Mouse (Mus musculus): ENCODE data around the gene Gm10322. TPM values are rescaled to one million over a fixed set of nuclear protein-coding genes. Genes with fewer than 3 reads are reported as not detected.
A peak's percentile ranks its signal among the peaks of the same experiment; 100 is the strongest.

Gene Gm10322
- polyA plus RNA-seq, 1 experiment from 2014 or later = not detected

- WGBS = 61% methylated on average over 17 of the region's 17 CpGs
- Histone ChIP-seq H3K27ac (replicated peaks; ENCODE audit: low read depth, low read length) (no peak overlapping the region), H3K9me3 (ENCODE audit: control insufficient read depth, low read length) (no peaks in the 10 kb centered on the region), H3K4me2 (ENCODE audit: low read depth, low read length) (no peak overlapping the region), H3K4me3 (ENCODE audit: low read depth, low read length) (no peak overlapping the region), H3K27me3 (replicated peaks; ENCODE audit: control insufficient read depth, insufficient read depth, low read length) (no peaks in the 10 kb centered on the region), H3K36me3 (ENCODE audit: control insufficient read depth, insufficient read depth, low read length) (no peaks in the 10 kb centered on the region), H3K9ac (ENCODE audit: low read depth, low read length) (no peak overlapping the region), H3K4me1 (ENCODE audit: control insufficient read depth, insufficient read depth, low read length) (no peaks in the 10 kb centered on the region)
- DNase-seq (ENCODE audit: low spot score) (peak; percentile 71), ATAC-seq (ENCODE audit: low read depth) (peak; percentile 83)
Observed at GRCm38 (mm10) chr10:59628641-59629505, 13.0 kb downstream of the Gm10322 start.

- Histone ChIP-seq H3K4me1 (ENCODE audit: control insufficient read depth, insufficient read depth, low read length) (no peaks in the 10 kb centered on the region), H3K36me3 (ENCODE audit: control insufficient read depth, insufficient read depth, low read length) (no peaks in the 10 kb centered on the region), H3K9me3 (ENCODE audit: control insufficient read depth, low read length) (no peaks in the 10 kb centered on the region), H3K27me3 (replicated peaks; ENCODE audit: control insufficient read depth, insufficient read depth, low read length) (no peaks in the 10 kb centered on the region), H3K4me2 (ENCODE audit: low read depth, low read length) (no peak overlapping the region), H3K27ac (replicated peaks; ENCODE audit: low read depth, low read length) (no peak overlapping the region), H3K4me3 (ENCODE audit: low read depth, low read length) (no peak overlapping the region), H3K9ac (ENCODE audit: low read depth, low read length) (no peak overlapping the region)
- 74% methylated on average over 4 of the region's 4 CpGs for WGBS
- DNase-seq (ENCODE audit: low spot score) (no peak), ATAC-seq (ENCODE audit: low read depth) (peak; percentile 18; the same call in 1 of the 2 replicates)
Observed at GRCm38 (mm10) chr10:59629506-59629782, 13.6 kb downstream of the Gm10322 start.

GRCm38 (mm10) chr10:59636048-59636447 is 20.2 kb downstream of the Gm10322 start:
- no peaks in the 10 kb centered on the region for H3K27me3 ChIP-seq (replicated peaks; ENCODE audit: control insufficient read depth, insufficient read depth, low read length)
- no peaks in the 10 kb centered on the region for H3K36me3 ChIP-seq (ENCODE audit: control insufficient read depth, insufficient read depth, low read length)
- DNase-seq (ENCODE audit: low spot score) (peak; percentile 49), ATAC-seq (ENCODE audit: low read depth) (peak; percentile 38; the same call in 1 of the 2 replicates)
- no peak overlapping the region for H3K9ac ChIP-seq (ENCODE audit: low read depth, low read length)
- no peaks in the 10 kb centered on the region for H3K9me3 ChIP-seq (ENCODE audit: control insufficient read depth, low read length)
- H3K4me1 ChIP-seq (ENCODE audit: control insufficient read depth, insufficient read depth, low read length) = peaks cover 12% of the 10 kb centered on the region; the same call in 1 of the 2 replicates
- 74% methylated on average over 2 of the region's 2 CpGs for WGBS
- H3K4me2 ChIP-seq (ENCODE audit: low read depth, low read length) = no peak overlapping the region
- no peak overlapping the region for H3K27ac ChIP-seq (replicated peaks; ENCODE audit: low read depth, low read length)
- no peak overlapping the region for H3K4me3 ChIP-seq (ENCODE audit: low read depth, low read length)

- peak; percentile 58; the same call in 1 of the 2 replicates for ATAC-seq (ENCODE audit: low read depth)
Observed at GRCm38 (mm10) chr10:59636751-59637533, 21.1 kb downstream of the Gm10322 start.

GRCm38 (mm10) chr10:59637596-59638124 is 21.8 kb downstream of the Gm10322 start:
- Histone ChIP-seq H3K27ac (replicated peaks; ENCODE audit: low read depth, low read length) (peak overlapping the region; percentile 75), H3K9me3 (ENCODE audit: control insufficient read depth, low read length) (no peaks in the 10 kb centered on the region), H3K27me3 (replicated peaks; ENCODE audit: control insufficient read depth, insufficient read depth, low read length) (no peaks in the 10 kb centered on the region), H3K9ac (ENCODE audit: low read depth, low read length) (0 out of 2 replicates have a peak overlapping the region, but pooled peaks have one; percentile 46), H3K36me3 (ENCODE audit: control insufficient read depth, insufficient read depth, low read length) (no peaks in the 10 kb centered on the region), H3K4me2 (ENCODE audit: low read depth, low read length) (peak overlapping the region; percentile 45), H3K4me3 (ENCODE audit: low read depth, low read length) (no peak overlapping the region), H3K4me1 (ENCODE audit: control insufficient read depth, insufficient read depth, low read length) (peaks cover 12% of the 10 kb centered on the region; the same call in 1 of the 2 replicates)
- WGBS = 41% methylated on average over 7 of the region's 7 CpGs
- DNase-seq (ENCODE audit: low spot score) = peak; percentile 76
- peak; percentile 79; the same call in 1 of the 2 replicates for ATAC-seq (ENCODE audit: low read depth)

More at GRCm38 (mm10) chr10:59636751-59637533, 21.1 kb downstream of the Gm10322 start:
- H3K9ac ChIP-seq (ENCODE audit: low read depth, low read length) = peak overlapping the region; percentile 46
- H3K27ac ChIP-seq (replicated peaks; ENCODE audit: low read depth, low read length) = peak overlapping the region; percentile 75
- no peaks in the 10 kb centered on the region for H3K27me3 ChIP-seq (replicated peaks; ENCODE audit: control insufficient read depth, insufficient read depth, low read length)
- peaks cover 12% of the 10 kb centered on the region; the same call in 1 of the 2 replicates for H3K4me1 ChIP-seq (ENCODE audit: control insufficient read depth, insufficient read depth, low read length)
- peak overlapping the region; percentile 25 for H3K4me3 ChIP-seq (ENCODE audit: low read depth, low read length)
- 54% methylated on average over 16 of the region's 16 CpGs for WGBS
- no peaks in the 10 kb centered on the region for H3K9me3 ChIP-seq (ENCODE audit: control insufficient read depth, low read length)
- no peak for DNase-seq (ENCODE audit: low spot score)
- peak overlapping the region; percentile 45 for H3K4me2 ChIP-seq (ENCODE audit: low read depth, low read length)
- H3K36me3 ChIP-seq (ENCODE audit: control insufficient read depth, insufficient read depth, low read length) = no peaks in the 10 kb centered on the region

- DNase-seq (ENCODE audit: low spot score) (peak; percentile 11), ATAC-seq (ENCODE audit: low read depth) (no peak)
- Histone ChIP-seq H3K9ac (ENCODE audit: low read depth, low read length) (no peak overlapping the region), H3K4me1 (ENCODE audit: control insufficient read depth, insufficient read depth, low read length) (peaks cover 12% of the 10 kb centered on the region; the same call in 1 of the 2 replicates), H3K4me3 (ENCODE audit: low read depth, low read length) (no peak overlapping the region), H3K27ac (replicated peaks; ENCODE audit: low read depth, low read length) (peak overlapping the region; percentile 75; the same call in 1 of the 2 replicates), H3K27me3 (replicated peaks; ENCODE audit: control insufficient read depth, insufficient read depth, low read length) (no peaks in the 10 kb centered on the region), H3K36me3 (ENCODE audit: control insufficient read depth, insufficient read depth, low read length) (no peaks in the 10 kb centered on the region), H3K4me2 (ENCODE audit: low read depth, low read length) (0 out of 2 replicates have a peak overlapping the region, but pooled peaks have one; percentile 10), H3K9me3 (ENCODE audit: control insufficient read depth, low read length) (no peaks in the 10 kb centered on the region)
- WGBS = 63% methylated on average over 6 of the region's 6 CpGs
Observed at GRCm38 (mm10) chr10:59638576-59638975, 22.7 kb downstream of the Gm10322 start.

- no peak overlapping the region for H3K9ac ChIP-seq (ENCODE audit: low read depth, low read length)
- H3K4me2 ChIP-seq (ENCODE audit: low read depth, low read length) = no peak overlapping the region
- 71% methylated on average over 8 of the region's 8 CpGs for WGBS
- H3K4me3 ChIP-seq (ENCODE audit: low read depth, low read length) = no peak overlapping the region
- ATAC-seq (ENCODE audit: low read depth) = peak; percentile 41; the same call in 1 of the 2 replicates
- no peak overlapping the region for H3K27ac ChIP-seq (replicated peaks; ENCODE audit: low read depth, low read length)
- no peaks in the 10 kb centered on the region for H3K27me3 ChIP-seq (replicated peaks; ENCODE audit: control insufficient read depth, insufficient read depth, low read length)
- H3K4me1 ChIP-seq (ENCODE audit: control insufficient read depth, insufficient read depth, low read length) = peaks cover 2% of the 10 kb centered on the region; the same call in 1 of the 2 replicates
- no peaks in the 10 kb centered on the region for H3K9me3 ChIP-seq (ENCODE audit: control insufficient read depth, low read length)
- no peaks in the 10 kb centered on the region for H3K36me3 ChIP-seq (ENCODE audit: control insufficient read depth, insufficient read depth, low read length)
- DNase-seq (ENCODE audit: low spot score) = peak; percentile 38
Observed at GRCm38 (mm10) chr10:59642659-59643377, 27.0 kb downstream of the Gm10322 start.

GRCm38 (mm10) chr10:59643645-59644044 is 27.8 kb downstream of the Gm10322 start:
- Histone ChIP-seq H3K9ac (ENCODE audit: low read depth, low read length) (no peak overlapping the region), H3K4me3 (ENCODE audit: low read depth, low read length) (no peak overlapping the region), H3K36me3 (ENCODE audit: control insufficient read depth, insufficient read depth, low read length) (no peaks in the 10 kb centered on the region), H3K4me2 (ENCODE audit: low read depth, low read length) (no peak overlapping the region), H3K27me3 (replicated peaks; ENCODE audit: control insufficient read depth, insufficient read depth, low read length) (no peaks in the 10 kb centered on the region), H3K4me1 (ENCODE audit: control insufficient read depth, insufficient read depth, low read length) (no peaks in the 10 kb centered on the region), H3K27ac (replicated peaks; ENCODE audit: low read depth, low read length) (no peak overlapping the region), H3K9me3 (ENCODE audit: control insufficient read depth, low read length) (no peaks in the 10 kb centered on the region)
- DNase-seq (ENCODE audit: low spot score) = no peak
- 80% methylated on average over 9 of the region's 9 CpGs for WGBS
- ATAC-seq (ENCODE audit: low read depth) = no peak
